Mouse (Mus musculus) cerebellum, postnatal 4 days (tissue): ENCODE data around the gene Rhox2c.
"Not testable (repeated sequence)": the region's sequence is repeated elsewhere in the genome, so short reads cannot be mapped to it uniquely, and the experiment has no call there.

Source experiments
- DNase-seq, 2 experiments: peaks; one replicate each; pipeline ENCODE4 v3.0.0; 2022; ENCODE audit warnings: low spot score in 2 of 2, mixed read lengths in 1 of 2

Rhox2c gene

GRCm38 (mm10) chrX:37453380-37453779 is at the start of gene Rhox2c:
Gene Rhox2c, plus strand, starts transcription at chrX:37453680.
- DNase-seq = not testable (repeated sequence)

DNA sequence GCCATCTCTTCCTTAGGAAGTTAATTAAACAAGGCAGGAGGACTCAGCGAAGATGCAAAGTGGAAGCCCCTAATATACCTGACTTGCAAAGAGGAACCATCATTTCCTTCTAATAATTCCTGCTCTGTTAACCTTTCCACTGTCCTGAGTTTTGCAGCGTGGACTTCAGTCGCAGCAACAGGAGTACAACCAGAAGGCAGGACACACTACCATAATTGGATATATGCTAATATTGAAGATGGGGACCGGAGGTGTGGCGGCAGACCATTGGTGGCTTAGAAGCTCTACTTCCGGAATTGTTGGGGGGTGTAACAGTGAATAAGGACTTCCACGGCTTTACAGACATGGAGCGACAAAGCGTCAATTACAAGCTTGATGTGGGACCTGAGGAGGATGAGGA is 41.7 kb upstream of the Rhox2c start, which contains the start of gene Rhox2b:
Rhox2b (plus strand) TSS at position 301 of the 400 bp plus-strand sequence.
- not testable (repeated sequence) for DNase-seq

DNA sequence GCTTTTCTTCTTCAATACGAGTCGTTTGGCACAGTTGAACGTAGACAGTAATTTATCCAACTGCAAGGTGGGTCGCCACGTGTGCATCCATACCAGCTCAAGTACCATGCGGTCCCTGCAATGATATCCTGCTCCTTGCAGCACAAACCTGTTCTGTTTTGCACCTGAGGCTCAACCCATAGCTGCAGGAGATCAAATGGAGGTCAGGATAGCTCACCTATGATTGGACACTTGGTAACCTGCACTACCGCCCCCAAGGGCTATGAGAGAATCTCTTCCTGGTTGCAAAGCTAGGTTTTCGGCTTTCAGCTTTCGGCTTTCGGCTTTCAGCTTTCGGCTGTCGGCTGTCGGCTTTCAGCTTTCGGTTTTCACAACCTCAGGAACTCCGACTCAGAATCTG is 21.3 kb upstream of the Rhox2c start, which contains the start of gene Rhox4b:
Rhox4b (plus strand) TSS at position 301 of the 400 bp plus-strand sequence.
- not testable (repeated sequence) for DNase-seq

DNA sequence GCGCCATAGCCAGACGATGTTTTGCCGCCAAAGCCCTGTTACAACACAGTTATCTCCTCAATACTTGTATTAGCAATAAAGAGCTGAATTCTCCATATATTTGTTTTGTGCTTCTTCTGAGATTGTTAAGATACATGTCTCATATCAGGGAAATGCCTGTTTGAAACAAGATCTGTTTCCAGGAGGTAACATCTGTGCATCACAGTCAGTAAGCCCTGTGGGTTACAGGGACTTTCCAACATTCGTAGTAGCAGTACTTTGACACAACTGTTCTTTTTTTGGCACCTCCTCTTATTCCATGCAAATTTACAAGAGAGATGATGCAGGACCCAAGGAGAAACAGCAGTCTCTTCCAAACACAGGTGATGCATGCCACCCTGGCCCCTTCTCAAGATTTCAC is 4.8 kb downstream of the Rhox2c start, which contains the start of gene Rhox3c:
Rhox3c (plus strand) TSS at position 301 of the 400 bp plus-strand sequence.
- DNase-seq = not testable (repeated sequence)

- not testable (repeated sequence) for DNase-seq
These were observed 26.6 kb downstream of the Rhox2c start, which contains the start of gene Rhox4c for GRCm38 (mm10) chrX:37480037-37480436. Gene Rhox4c, plus strand, starts transcription at chrX:37480337.

DNA sequence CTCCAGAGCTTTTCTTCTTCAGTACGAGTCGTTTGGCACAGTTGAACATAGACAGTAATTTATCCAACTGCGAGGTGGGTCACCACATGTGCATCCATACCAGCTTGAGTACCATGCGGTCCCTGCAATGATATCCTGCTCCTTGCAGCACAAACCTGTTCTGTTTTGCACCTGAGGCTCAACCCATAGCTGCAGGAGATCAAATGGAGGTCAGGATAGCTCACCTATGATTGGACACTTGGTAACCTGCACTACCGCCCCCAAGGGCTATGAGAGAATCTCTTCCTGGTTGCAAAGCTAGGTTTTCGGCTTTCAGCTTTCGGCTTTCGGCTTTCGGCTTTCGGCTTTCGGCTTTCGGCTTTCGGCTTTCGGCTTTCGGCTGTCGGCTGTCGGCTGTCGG is 60.6 kb downstream of the Rhox2c start, which contains the start of gene Rhox4d:
Rhox4d (plus strand) TSS at position 301 of the 400 bp plus-strand sequence.
- DNase-seq = not testable (repeated sequence)
